Mouse (Mus musculus) retina, postnatal 7 days (tissue): ENCODE measurements around the gene Gm28827.
"Not testable (repeated sequence)": the region's sequence is repeated elsewhere in the genome, so short reads cannot be mapped to it uniquely, and the experiment has no call there.

Experiments
- DNase-seq: peaks from one replicate; pipeline ENCODE4 v3.0.0-alpha.2; 2012; ENCODE audit warnings: low read depth, low spot score

Gm28827 gene

GRCm38 (mm10) chrY:83030647-83031046 lies at the start of gene Gm28827:
Gene Gm28827, plus strand, starts transcription at chrY:83030947.
- not testable (repeated sequence) for DNase-seq
